Mouse (Mus musculus) cerebellum, adult 2 months (tissue): Measurements from ENCODE around the gene Chn1. TPM values are rescaled to one million over a fixed set of nuclear protein-coding genes. Genes with fewer than 3 reads are reported as not detected.

ENCODE experiments used
- DNase-seq, 2 experiments: peaks; one replicate each; pipeline ENCODE4 v3.0.0; 2021
- H3K27ac ChIP-seq: fragments of 200-500 bp; 2 replicates; pipeline ENCODE4 v1.5.1; 2012; ENCODE audit warnings: low read length, control low read depth, inconsistent platforms; ENCODE audit not compliant: insufficient read depth
- H3K27me3 ChIP-seq: fragments of 200-500 bp; 2 replicates; pipeline ENCODE4 v1.6.1; 2012; ENCODE audit warnings: inconsistent platforms, mild to moderate bottlenecking, low read length, moderate library complexity; ENCODE audit not compliant: control insufficient read depth, insufficient read depth
- H3K4me1 ChIP-seq: fragments of 200-500 bp; 2 replicates; pipeline ENCODE4 v1.6.1; 2011; ENCODE audit warnings: low read length; ENCODE audit not compliant: control insufficient read depth, insufficient read depth
- H3K4me3 ChIP-seq: fragments of 200-500 bp; replicated peaks from 2 replicates; pipeline ENCODE3; 2011; ENCODE audit warnings: mild to moderate bottlenecking, low read depth, low read length, control low read depth; ENCODE audit not compliant: insufficient read depth
- CTCF ChIP-seq: fragments of 200-500 bp; IDR thresholded peaks from 2 replicates; pipeline ENCODE4 v1.5.1; 2011; ENCODE audit warnings: low read depth, mild to moderate bottlenecking, control low read depth, low read length, moderate library complexity, borderline replicate concordance; ENCODE audit not compliant: insufficient read depth
- POLR2A ChIP-seq: fragments of 200-500 bp; IDR thresholded peaks from 2 replicates; pipeline ENCODE4 v1.6.1; 2011; ENCODE audit warnings: low read length, control low read depth, borderline replicate concordance; ENCODE audit not compliant: insufficient read depth
- WGBS: fragments of 180-500 bp; shearing (Covaris S2); methylation state at CpG from one replicate; pipeline ENCODE4 v1.1.7; 2018; 5-methylcytosine and 5-hydroxymethylcytosine counted together
- polyA plus RNA-seq: library from polyadenylated mRNA; depleted of rRNA; stranded (reverse); fragments of >200 nt; gene quantifications from 2 replicates; pipeline ENCODE4 v1.2.3, GENCODE M21; 2012

Chn1 gene
- polyA plus RNA-seq, 1 experiment, result 288 TPM

GRCm38 (mm10) chr2:73616434-73617057 is 158.6 kb downstream of the Chn1 start:
- Histone ChIP-seq H3K27me3 (no peaks in the 10 kb centered on the region), H3K4me3 (no peak overlapping the region), H3K4me1 (no peaks in the 10 kb centered on the region), H3K27ac (no peak overlapping the region)
- TF ChIP-seq CTCF, result no peak
- no peak for TF ChIP-seq POLR2A
- DNase-seq, result no peak
- WGBS, result 87% methylated on average over 17 of the region's 17 CpGs

- Histone ChIP-seq H3K27me3 (no peaks in the 10 kb centered on the region), H3K4me1 (no peaks in the 10 kb centered on the region), H3K27ac (no peak overlapping the region), H3K4me3 (no peak overlapping the region)
- no peak for TF ChIP-seq CTCF
- no peak for TF ChIP-seq POLR2A
- no peak for DNase-seq
- 93% methylated on average over 5 of the region's 5 CpGs for WGBS
These were observed 159.7 kb downstream of the Chn1 start for GRCm38 (mm10) chr2:73615456-73615855.

- Histone ChIP-seq H3K27ac (no peak overlapping the region), H3K4me3 (no peak overlapping the region), H3K27me3 (no peaks in the 10 kb centered on the region), H3K4me1 (no peaks in the 10 kb centered on the region)
- no peak for TF ChIP-seq CTCF
- DNase-seq, result no peak
- 96% methylated on average over 8 of the region's 8 CpGs for WGBS
These were observed 160.8 kb downstream of the Chn1 start for GRCm38 (mm10) chr2:73614303-73614702.

- Histone ChIP-seq H3K27me3 (no peaks in the 10 kb centered on the region), H3K4me1 (no peaks in the 10 kb centered on the region; the same call in 1 of the 2 replicates), H3K27ac (no peak overlapping the region), H3K4me3 (no peak overlapping the region)
- DNase-seq, result no peak
- WGBS, result 94% methylated on average over 7 of the region's 7 CpGs
- TF ChIP-seq POLR2A (no peak), CTCF (no peak)
These were observed 162.2 kb downstream of the Chn1 start for GRCm38 (mm10) chr2:73612941-73613340.

GRCm38 (mm10) chr2:73612367-73612914 is 162.7 kb downstream of the Chn1 start:
- no peaks in the 10 kb centered on the region for H3K27me3 ChIP-seq
- no peak for TF ChIP-seq CTCF
- H3K4me1 ChIP-seq, result no peaks in the 10 kb centered on the region; the same call in 1 of the 2 replicates
- no peak overlapping the region for H3K4me3 ChIP-seq
- DNase-seq, result no peak
- WGBS, result 88% methylated on average over 6 of the region's 6 CpGs
- H3K27ac ChIP-seq, result no peak overlapping the region

- no peak for TF ChIP-seq POLR2A
- no peak for TF ChIP-seq CTCF
- no peaks in the 10 kb centered on the region for H3K27me3 ChIP-seq
- WGBS, result 36% methylated on average over 6 of the region's 6 CpGs
- DNase-seq, result no peak
- no peaks in the 10 kb centered on the region; the same call in 1 of the 2 replicates for H3K4me1 ChIP-seq
- H3K27ac ChIP-seq, result no peak overlapping the region
- no peak overlapping the region for H3K4me3 ChIP-seq
These were observed 163.3 kb downstream of the Chn1 start for GRCm38 (mm10) chr2:73611798-73612197.

- Histone ChIP-seq H3K27ac (no peak overlapping the region), H3K4me3 (no peak overlapping the region), H3K27me3 (no peaks in the 10 kb centered on the region), H3K4me1 (no peaks in the 10 kb centered on the region; the same call in 1 of the 2 replicates)
- TF ChIP-seq POLR2A, result no peak
- no peak for TF ChIP-seq CTCF
- WGBS, result 91% methylated on average over 3 of the region's 3 CpGs
- DNase-seq, result no peak
These were observed 165.4 kb downstream of the Chn1 start for GRCm38 (mm10) chr2:73609724-73610210.

GRCm38 (mm10) chr2:73609067-73609723 is 166.0 kb downstream of the Chn1 start:
- 48% methylated on average over 5 of the region's 5 CpGs for WGBS
- no peaks in the 10 kb centered on the region for H3K27me3 ChIP-seq
- no peaks in the 10 kb centered on the region; the same call in 1 of the 2 replicates for H3K4me1 ChIP-seq
- TF ChIP-seq CTCF (no peak), POLR2A (no peak)
- H3K4me3 ChIP-seq, result no peak overlapping the region
- H3K27ac ChIP-seq, result no peak overlapping the region
- DNase-seq, result no peak
